Mouse (Mus musculus) midbrain, embryonic 16.5 days (tissue): ENCODE data around the gene Trim58. TPM values are rescaled to one million over a fixed set of nuclear protein-coding genes. Genes with fewer than 3 reads are reported as not detected.

ENCODE experiments used
- ATAC-seq: fragments of 200-750 bp; cut with Nextera tagmentation; 2 replicates; pipeline ENCODE4 v1.8.0; 2017; ENCODE audit warnings: moderate TSS enrichment
- H3K27ac ChIP-seq: fragments of 300-500 bp; sonication (generic); 2 replicates; pipeline ENCODE4 v1.5.1; 2014; ENCODE audit warnings: mild to moderate bottlenecking, low read length, mixed read lengths
- H3K27me3 ChIP-seq: fragments of 300-500 bp; sonication (generic); 2 replicates; pipeline ENCODE4 v1.6.1; 2014; ENCODE audit warnings: low read depth, low read length, mixed read lengths; ENCODE audit not compliant: control insufficient read depth, insufficient read depth
- H3K36me3 ChIP-seq: fragments of 300-500 bp; sonication (generic); 2 replicates; pipeline ENCODE4 v1.6.1; 2014; ENCODE audit warnings: mild to moderate bottlenecking, low read length, moderate library complexity, mixed read lengths; ENCODE audit not compliant: control insufficient read depth, insufficient read depth
- H3K4me1 ChIP-seq: fragments of 300-500 bp; sonication (generic); 2 replicates; pipeline ENCODE4 v1.6.1; 2014; ENCODE audit warnings: mild to moderate bottlenecking, low read length, mixed read lengths; ENCODE audit not compliant: control insufficient read depth, insufficient read depth
- H3K4me2 ChIP-seq: fragments of 300-500 bp; sonication (generic); 2 replicates; pipeline ENCODE4 v1.6.1; 2014; ENCODE audit warnings: mild to moderate bottlenecking, low read length, mixed read lengths
- H3K4me3 ChIP-seq: fragments of 300-500 bp; sonication (generic); 2 replicates; pipeline ENCODE4 v1.5.1; 2014; ENCODE audit warnings: low read depth, mild to moderate bottlenecking, low read length, moderate library complexity, mixed read lengths
- H3K9ac ChIP-seq: fragments of 300-500 bp; sonication (generic); 2 replicates; pipeline ENCODE4 v1.6.1; 2014; ENCODE audit warnings: low read depth, low read length, mixed read lengths
- H3K9me3 ChIP-seq: fragments of 300-500 bp; sonication (generic); replicated peaks from 2 replicates; pipeline ENCODE4 v1.6.1; 2014; ENCODE audit warnings: mild to moderate bottlenecking, low read length, mixed read lengths; ENCODE audit not compliant: control insufficient read depth, poor library complexity, severe bottlenecking
- WGBS: fragments of 180-500 bp; shearing (Covaris S2); extraction: QIAGEN DNeasy Blood & Tissue Kit; methylation state at CpG from one replicate; pipeline ENCODE4 v1.1.7; 2014; 5-methylcytosine and 5-hydroxymethylcytosine counted together
- polyA plus RNA-seq: library from polyadenylated mRNA; unstranded; fragments of >200 nt; fragmentation: Nextera tagmentation; extraction: Ambion mirVana; gene quantifications from 2 replicates; pipeline ENCODE4 v1.2.1, GENCODE M21; 2015

The Trim58 gene
- polyA plus RNA-seq, 1 experiment from 2014 or later = 0.19 TPM

- Histone ChIP-seq H3K9me3 (0 out of 2 replicates have a peak, but pooled peaks cover 4% of the 10 kb centered on the region), H3K9ac (no peak within 1 kb of the TSS), H3K4me1 (no peaks in the 10 kb centered on the region), H3K27ac (no peak within 1 kb of the TSS), H3K36me3 (no peaks in the 10 kb centered on the region), H3K27me3 (no peaks in the 10 kb centered on the region), H3K4me2 (no peak within 1 kb of the TSS), H3K4me3 (no peak within 1 kb of the TSS)
- 87% methylated on average over 3 of the region's 3 CpGs for WGBS
- no peak for ATAC-seq
Measured at GRCm38 (mm10) chr11:58698862-58699261, 58.6 kb downstream of the Trim58 start, which contains the start of gene Olfr319. Gene Olfr319, plus strand, starts transcription at chr11:58699162.

Other genes starting within 250 kb of the Trim58 start
- not detected in 2 replicates for gene 1810065E05Rik, start 219.4 kb upstream of the Trim58 start, polyA plus RNA-seq
- not detected in 2 replicates for gene Gm12253, start 207.9 kb upstream of the Trim58 start, polyA plus RNA-seq
- not detected in 2 replicates for gene Lypd9, start 187.5 kb upstream of the Trim58 start, polyA plus RNA-seq
- not detected in 2 replicates for gene Olfr30, start 178.2 kb upstream of the Trim58 start, polyA plus RNA-seq
- gene Olfr332, start 147.9 kb upstream of the Trim58 start, polyA plus RNA-seq = not detected in 2 replicates
- not detected in 2 replicates for gene Olfr331, start 137.9 kb upstream of the Trim58 start, polyA plus RNA-seq
- not detected in 2 replicates for gene Olfr330, start 105.6 kb upstream of the Trim58 start, polyA plus RNA-seq
- gene Olfr329-ps, start 94.0 kb upstream of the Trim58 start, polyA plus RNA-seq = not detected in 2 replicates
- gene Olfr328, start 84.8 kb upstream of the Trim58 start, polyA plus RNA-seq = 0.07 TPM in 1 of 2 replicates, not detected in the other
- gene Olfr224, start 69.9 kb upstream of the Trim58 start, polyA plus RNA-seq = not detected in 2 replicates
- gene Olfr325, start 62.7 kb upstream of the Trim58 start, polyA plus RNA-seq = not detected in 2 replicates
- gene Olfr324, start 45.4 kb upstream of the Trim58 start, polyA plus RNA-seq = 0.05 and 0.10 TPM in 2 replicates
- not detected in 2 replicates for gene 2210407C18Rik, start 24.4 kb upstream of the Trim58 start, polyA plus RNA-seq
- gene Olfr323, start 10.0 kb upstream of the Trim58 start, polyA plus RNA-seq = not detected in 2 replicates
- not detected in 2 replicates for gene Olfr322, start 18.3 kb downstream of the Trim58 start, polyA plus RNA-seq
- gene Olfr320, start 40.6 kb downstream of the Trim58 start, polyA plus RNA-seq = not detected in 2 replicates
- not detected in 2 replicates for gene Olfr319, start 58.7 kb downstream of the Trim58 start, polyA plus RNA-seq
- gene Olfr318, start 83.5 kb downstream of the Trim58 start, polyA plus RNA-seq = not detected in 2 replicates
- gene Olfr317, start 98.7 kb downstream of the Trim58 start, polyA plus RNA-seq = 0.10 and 0.13 TPM in 2 replicates
- gene Olfr316, start 112.3 kb downstream of the Trim58 start, polyA plus RNA-seq = not detected in 2 replicates
- not detected in 2 replicates for gene Olfr315, start 132.7 kb downstream of the Trim58 start, polyA plus RNA-seq
- not detected in 2 replicates for gene Olfr314, start 142.5 kb downstream of the Trim58 start, polyA plus RNA-seq
- 13.6 and 15.3 TPM in 2 replicates for gene Fam183b, start 161.5 kb downstream of the Trim58 start, polyA plus RNA-seq
- gene Olfr313, start 174.5 kb downstream of the Trim58 start, polyA plus RNA-seq = not detected in 2 replicates
- gene Olfr312, start 188.8 kb downstream of the Trim58 start, polyA plus RNA-seq = not detected in 2 replicates
- gene Olfr311, start 198.8 kb downstream of the Trim58 start, polyA plus RNA-seq = not detected in 2 replicates
- gene Gm12258, start 206.7 kb downstream of the Trim58 start, polyA plus RNA-seq = 24.7 and 26.1 TPM in 2 replicates
- 13.9 and 15.0 TPM in 2 replicates for gene 2810021J22Rik, start 226.8 kb downstream of the Trim58 start, polyA plus RNA-seq